ENCODE assay signal across 8 mouse cellular contexts in genomic region chr15:86239801-86240200, GRCm38 (mm10). TPM values are rescaled to one million over a fixed set of nuclear protein-coding genes. Genes with fewer than 3 reads are reported as not detected.
DNase-seq lines count a peak whose midpoint lies in the region; ATAC-seq lines count a peak whose summit lies in the region.

No protein-coding gene starts in this region.

- no peak overlapping the region for H3K9ac ChIP-seq in neural tube, embryonic 11.5 days (ENCODE audit: low read length)

- H3K27ac ChIP-seq in neural tube, embryonic 11.5 days (ENCODE audit: low read depth, low read length), result no peak overlapping the region

- H3K4me1 ChIP-seq in neural tube, embryonic 11.5 days (ENCODE audit: control insufficient read depth, insufficient read depth, low read length), result no peaks in the 10 kb centered on the region

- no peaks in the 10 kb centered on the region for H3K9me3 ChIP-seq in neural tube, embryonic 11.5 days (ENCODE audit: control insufficient read depth, low read length)

- no peaks in the 10 kb centered on the region for H3K27me3 ChIP-seq in neural tube, embryonic 11.5 days (ENCODE audit: control insufficient read depth, insufficient read depth, low read length)

- no peaks in the 10 kb centered on the region for H3K36me3 ChIP-seq in neural tube, embryonic 11.5 days (ENCODE audit: control insufficient read depth, insufficient read depth, low read length)

- peak; percentile 67 for DNase-seq in layer of hippocampus, adult 11-12 months (ENCODE audit: low spot score)
- DNase-seq in layer of hippocampus, adult 9-11 months, result no peak
- DNase-seq in R1 (ENCODE audit: low read depth, low spot score), result peak; percentile 52
- DNase-seq in heart, adult 11 months, result peak; percentile 96
- peak; percentile 59 to 88 for DNase-seq in kidney, postnatal 36 days
- peak; percentile 75 for DNase-seq in neural tube, embryonic 11.5 days (ENCODE audit: low spot score)
- peak; percentile 64 for DNase-seq in thymus, postnatal 25 days

- ATAC-seq in common myeloid progenitor, adult 5-6 weeks (replicated peaks; ENCODE audit: low read depth, poor library complexity, severe bottlenecking), result peak; percentile 77
- no peak for ATAC-seq in neural tube, embryonic 11.5 days (ENCODE audit: insufficient read depth, low FRiP score, low TSS enrichment)

- no peak overlapping the region for H3K4me2 ChIP-seq in neural tube, embryonic 11.5 days (ENCODE audit: low read depth)

- no peak overlapping the region for H3K4me3 ChIP-seq in neural tube, embryonic 11.5 days (ENCODE audit: low read depth, low read length)

- 32% methylated on average over 10 of the region's 10 CpGs for WGBS in neural tube, embryonic 11.5 days

RNA-seq across cellular contexts. Expression of gene Tbc1d22a, which starts 25.5 kb away (rescaled TPM):
- total RNA-seq in common myeloid progenitor, adult 5-6 weeks (2017), result 15.7 and 21.4 TPM in 2 replicates
- polyA plus RNA-seq in neural tube, embryonic 11.5 days (2014; fragmentation: Nextera tagmentation; extraction: Ambion mirVana), result 9.9 TPM in 2 replicates

RNA-seq across cellular contexts. Expression of gene Cerk, which starts 53.9 kb away (rescaled TPM):
- total RNA-seq in common myeloid progenitor, adult 5-6 weeks (2017), result 17.2 and 20.0 TPM in 2 replicates
- 21.4 and 26.8 TPM in 2 replicates for polyA plus RNA-seq in neural tube, embryonic 11.5 days (2014; fragmentation: Nextera tagmentation; extraction: Ambion mirVana)
